Mouse (Mus musculus): ENCODE measurements around the gene Dscaml1. TPM values are rescaled to one million over a fixed set of nuclear protein-coding genes. Genes with fewer than 3 reads are reported as not detected.

Dscaml1 gene
- polyA plus RNA-seq, 1 experiment from 2014 or later, result 8.4 TPM

DNA sequence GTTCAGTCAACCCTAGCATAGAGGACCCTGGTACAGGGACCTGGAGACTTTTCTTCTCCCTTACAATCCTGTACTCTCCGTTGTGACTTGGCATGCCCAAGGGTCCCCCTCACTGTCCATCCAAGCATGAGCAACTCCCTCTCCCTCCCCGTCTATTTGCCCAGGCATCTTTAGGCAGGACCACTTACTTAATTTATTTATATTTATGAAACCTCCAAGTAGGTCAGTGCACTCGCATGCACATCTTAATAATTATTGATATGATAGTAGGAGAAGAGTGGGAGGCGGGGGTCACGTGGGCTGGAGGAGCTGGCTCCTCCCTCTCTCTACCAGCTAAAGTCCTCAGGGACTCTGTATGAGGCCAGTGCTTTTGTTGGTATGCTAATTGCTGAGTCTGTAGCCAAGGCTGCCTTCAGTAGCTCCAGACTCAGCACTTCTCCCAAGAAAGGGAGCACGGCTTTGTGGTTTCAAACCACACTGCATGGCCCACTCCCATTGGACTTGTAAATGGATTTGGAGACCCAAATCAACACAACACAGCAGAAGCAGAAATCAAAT is 199.5 kb downstream of the Dscaml1 start:
- H3K4me1 ChIP-seq (replicated peaks), result peaks cover 33% of the 10 kb centered on the region
- H3K27ac ChIP-seq, result peak overlapping the region; percentile 72
- no peaks in the 10 kb centered on the region for H3K27me3 ChIP-seq
- H3K4me2 ChIP-seq (replicated peaks), result no peak overlapping the region
- WGBS, result 29% methylated on average over 6 of the region's 6 CpGs
- H3K36me3 ChIP-seq, result no peaks in the 10 kb centered on the region
- H3K9ac ChIP-seq (replicated peaks), result no peak overlapping the region
- H3K4me3 ChIP-seq (replicated peaks), result no peak overlapping the region
- ATAC-seq, result peak; percentile 84
- no peaks in the 10 kb centered on the region for H3K9me3 ChIP-seq

DNA sequence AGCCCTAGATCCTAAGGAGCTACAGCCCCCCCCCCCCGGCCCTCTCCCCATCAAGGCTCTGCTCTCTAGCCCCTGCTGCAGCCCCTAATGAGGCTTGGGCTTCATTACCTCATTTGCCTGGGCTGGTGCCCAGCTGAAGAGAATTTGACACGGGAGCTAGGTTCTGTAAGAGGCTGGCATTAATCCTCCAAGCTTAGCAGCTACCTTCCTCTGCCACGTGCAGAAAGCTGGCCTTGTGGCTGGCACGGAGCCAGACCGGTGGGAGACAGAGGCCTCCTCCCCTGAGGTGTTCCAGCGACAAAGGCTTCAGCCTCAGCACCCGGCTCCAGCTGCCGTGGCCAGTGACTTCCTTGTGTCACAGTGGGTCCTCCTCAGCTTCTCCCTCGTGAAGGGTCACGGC is 206.1 kb downstream of the Dscaml1 start:
- Histone ChIP-seq H3K4me2 (replicated peaks) (no peak overlapping the region), H3K27ac (peak overlapping the region; percentile 84), H3K27me3 (no peaks in the 10 kb centered on the region), H3K4me3 (replicated peaks) (no peak overlapping the region), H3K36me3 (no peaks in the 10 kb centered on the region), H3K9ac (replicated peaks) (no peak overlapping the region), H3K9me3 (no peaks in the 10 kb centered on the region), H3K4me1 (replicated peaks) (peaks cover 36% of the 10 kb centered on the region)
- ATAC-seq, result peak; percentile 84
- WGBS, result 33% methylated on average over 10 of the region's 10 CpGs

DNA sequence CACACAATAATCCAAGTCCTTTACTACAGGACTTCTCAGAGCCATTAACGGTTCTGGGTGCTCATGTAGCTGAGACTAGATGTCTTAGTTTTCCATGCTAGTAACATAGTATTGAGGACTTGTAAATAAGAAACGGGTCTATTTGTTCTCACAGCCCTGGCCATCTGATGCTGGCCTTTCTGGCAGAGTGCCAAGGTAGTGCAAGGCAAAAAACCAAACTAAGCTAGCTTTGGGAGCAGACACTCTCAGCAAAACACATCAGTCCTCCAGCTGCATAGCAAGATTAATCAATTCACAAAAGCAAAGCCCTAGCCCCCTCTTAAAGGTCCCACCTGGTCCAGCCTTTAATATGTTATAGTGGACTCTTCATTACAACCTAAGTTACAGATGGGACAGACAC is 206.6 kb downstream of the Dscaml1 start:
- no peak for ATAC-seq
- H3K36me3 ChIP-seq, result no peaks in the 10 kb centered on the region
- no peak overlapping the region for H3K4me3 ChIP-seq (replicated peaks)
- no peaks in the 10 kb centered on the region for H3K9me3 ChIP-seq
- no peaks in the 10 kb centered on the region for H3K27me3 ChIP-seq
- H3K4me2 ChIP-seq (replicated peaks), result no peak overlapping the region
- H3K9ac ChIP-seq (replicated peaks), result no peak overlapping the region
- H3K27ac ChIP-seq, result peak overlapping the region; percentile 84
- peaks cover 34% of the 10 kb centered on the region for H3K4me1 ChIP-seq (replicated peaks)
- 38% methylated on average over 2 of the region's 2 CpGs for WGBS

DNA sequence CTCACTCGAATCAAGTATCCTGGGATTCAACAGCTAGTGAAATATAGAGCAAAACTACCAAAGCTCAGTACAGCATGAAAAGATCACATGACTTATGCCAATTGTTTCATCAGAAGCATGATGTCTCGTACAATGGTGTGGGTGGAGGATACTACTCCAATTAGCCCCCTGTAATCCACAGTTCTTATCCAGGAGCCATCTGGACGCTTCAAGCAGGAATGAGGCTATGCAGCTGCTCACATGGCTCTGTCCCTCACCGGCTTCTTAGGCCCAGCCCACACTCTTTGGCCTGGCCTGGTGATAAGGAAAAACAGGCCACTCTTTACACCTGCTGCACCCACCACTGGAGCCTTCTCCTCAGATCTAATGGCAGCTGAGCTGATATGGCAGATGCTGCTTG is 208.6 kb downstream of the Dscaml1 start:
- no peak overlapping the region for H3K4me3 ChIP-seq (replicated peaks)
- H3K27ac ChIP-seq, result peak overlapping the region; percentile 21; the same call in 1 of the 2 replicates

DNA sequence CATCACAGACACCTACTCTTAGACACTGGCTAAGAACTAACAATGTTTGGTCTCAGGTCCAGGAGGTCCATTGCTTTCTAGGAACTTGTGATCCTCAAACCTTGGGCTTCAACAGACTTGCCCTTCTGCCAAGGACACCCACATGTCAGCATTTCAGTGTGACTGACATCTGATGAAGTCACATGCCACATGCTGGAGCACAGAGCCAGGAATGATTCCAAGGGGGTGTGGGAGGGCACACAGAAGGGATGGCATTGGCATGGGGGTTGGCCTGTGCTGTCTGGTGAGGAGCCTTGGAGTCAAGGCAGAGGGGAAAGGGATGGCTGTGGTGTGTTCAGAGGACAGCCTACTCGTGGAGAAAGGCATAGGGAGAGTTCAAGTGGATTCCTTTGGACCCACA is 210.9 kb downstream of the Dscaml1 start:
- Histone ChIP-seq H3K9me3 (no peaks in the 10 kb centered on the region; the same call in 1 of the 2 replicates), H3K4me2 (replicated peaks) (no peak overlapping the region), H3K9ac (replicated peaks) (no peak overlapping the region), H3K4me1 (replicated peaks) (peaks cover 27% of the 10 kb centered on the region), H3K27ac (no peak overlapping the region), H3K4me3 (replicated peaks) (no peak overlapping the region), H3K27me3 (no peaks in the 10 kb centered on the region), H3K36me3 (no peaks in the 10 kb centered on the region)
- 67% methylated on average over 1 of the region's 1 CpGs for WGBS
- ATAC-seq, result no peak

More for the DNA sequence above, 208.6 kb downstream of the Dscaml1 start:
- ATAC-seq, result no peak
- Histone ChIP-seq H3K36me3 (no peaks in the 10 kb centered on the region), H3K4me1 (replicated peaks) (peaks cover 37% of the 10 kb centered on the region), H3K9ac (replicated peaks) (no peak overlapping the region), H3K4me2 (replicated peaks) (no peak overlapping the region), H3K9me3 (no peaks in the 10 kb centered on the region; the same call in 1 of the 2 replicates), H3K27me3 (no peaks in the 10 kb centered on the region)
- 67% methylated on average over 4 of the region's 4 CpGs for WGBS

DNA sequence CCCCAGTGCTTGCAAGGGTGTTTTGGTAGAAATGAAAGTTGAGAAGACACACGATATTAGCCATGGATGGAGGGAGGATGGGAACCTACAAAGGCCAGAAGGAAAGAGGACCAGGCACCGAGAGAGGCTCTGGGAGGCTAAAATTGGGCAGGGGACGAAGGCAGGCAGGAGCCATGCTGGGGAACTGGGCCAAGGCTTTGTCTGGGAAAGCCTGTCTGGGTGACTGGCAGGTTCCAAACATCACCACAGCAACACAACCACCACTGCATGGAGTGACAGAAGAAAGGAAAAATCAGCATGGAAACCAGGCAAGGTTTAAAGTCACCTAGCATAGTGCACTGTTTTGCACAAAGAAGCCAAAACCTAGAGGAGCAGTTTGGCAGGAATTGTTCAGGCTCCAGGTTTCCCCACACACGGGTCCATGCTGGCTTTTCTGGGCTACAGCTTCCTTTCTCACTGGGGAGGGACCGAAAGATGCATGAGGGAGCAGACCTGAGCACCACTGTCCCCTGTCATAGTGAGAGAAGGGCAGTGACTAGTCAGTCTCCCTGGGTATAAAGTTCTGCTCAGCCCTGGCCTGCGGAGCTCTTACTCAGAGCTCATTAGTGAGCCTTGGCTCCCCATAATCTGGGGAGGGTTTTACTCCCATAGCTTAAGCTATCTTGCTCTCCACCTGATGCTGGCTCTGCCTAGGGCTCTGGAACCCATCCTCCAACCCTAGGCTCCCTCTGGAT is 211.9 kb downstream of the Dscaml1 start:
- Histone ChIP-seq H3K9ac (replicated peaks) (no peak overlapping the region), H3K27ac (0 out of 2 replicates have a peak overlapping the region, but pooled peaks have one; percentile 11), H3K9me3 (no peaks in the 10 kb centered on the region; the same call in 1 of the 2 replicates), H3K36me3 (no peaks in the 10 kb centered on the region), H3K4me1 (replicated peaks) (peaks cover 17% of the 10 kb centered on the region), H3K4me2 (replicated peaks) (no peak overlapping the region), H3K4me3 (replicated peaks) (no peak overlapping the region), H3K27me3 (no peaks in the 10 kb centered on the region)
- ATAC-seq, result 0 out of 2 replicates have a peak, but pooled peaks have one; percentile 30
- WGBS, result 57% methylated on average over 6 of the region's 6 CpGs

DNA sequence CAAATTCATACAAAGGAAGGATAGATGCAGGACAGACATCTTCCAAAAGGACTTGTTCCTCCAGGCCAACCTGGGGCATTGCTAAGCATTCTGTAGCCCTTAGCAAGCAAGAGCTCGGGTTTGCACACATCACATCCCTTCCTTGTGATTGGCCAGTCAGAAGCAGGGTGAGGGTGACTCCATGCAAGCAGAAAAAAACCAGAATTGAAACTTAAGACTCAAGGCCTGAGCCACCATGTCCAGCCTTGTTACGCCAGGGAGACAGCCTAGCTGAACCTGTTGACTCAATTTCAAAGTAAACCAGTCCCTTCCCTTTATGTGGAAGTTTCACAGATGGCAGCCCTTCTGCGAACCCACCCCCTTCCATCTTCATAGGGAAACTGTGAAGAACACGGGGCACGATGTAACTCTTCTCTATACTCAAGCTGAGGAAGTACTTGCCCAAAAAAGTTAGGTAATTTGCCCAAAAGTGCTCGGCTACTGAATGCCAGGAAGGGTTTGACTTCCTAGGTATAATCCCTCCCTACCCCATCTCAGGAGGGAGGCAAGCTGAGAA is 218.5 kb downstream of the Dscaml1 start:
- no peaks in the 10 kb centered on the region for H3K9me3 ChIP-seq
- H3K36me3 ChIP-seq, result no peaks in the 10 kb centered on the region
- WGBS, result 67% methylated on average over 6 of the region's 6 CpGs
- peaks cover 7% of the 10 kb centered on the region; the same call in 1 of the 2 replicates for H3K27me3 ChIP-seq
- H3K4me3 ChIP-seq (replicated peaks), result no peak overlapping the region
- no peak overlapping the region for H3K4me2 ChIP-seq (replicated peaks)
- H3K27ac ChIP-seq, result peak overlapping the region; percentile 70
- peaks cover 25% of the 10 kb centered on the region for H3K4me1 ChIP-seq (replicated peaks)
- ATAC-seq, result no peak
- H3K9ac ChIP-seq (replicated peaks), result no peak overlapping the region

DNA sequence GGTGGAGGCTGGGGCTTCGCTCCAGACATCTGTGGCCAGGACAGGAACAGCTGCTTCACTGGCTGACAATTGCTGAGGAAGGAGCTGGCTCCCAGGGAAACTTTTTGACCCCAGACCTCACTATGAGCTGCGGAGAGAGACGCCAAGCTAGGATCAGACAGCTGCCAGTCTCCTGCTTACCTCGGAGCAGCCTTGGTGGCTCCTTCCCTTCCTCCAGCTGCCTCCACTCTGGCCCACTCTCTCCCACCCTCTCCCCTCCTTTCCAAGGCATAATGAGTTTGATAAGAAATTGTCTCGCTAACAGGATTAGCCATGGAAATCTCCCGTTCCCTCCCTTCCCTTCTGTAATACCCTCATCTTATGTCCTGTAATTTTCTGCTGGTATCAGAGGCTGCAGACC is 219.1 kb downstream of the Dscaml1 start:
- H3K9me3 ChIP-seq, result no peaks in the 10 kb centered on the region
- peak; percentile 82 for ATAC-seq
- H3K27me3 ChIP-seq, result peaks cover 7% of the 10 kb centered on the region; the same call in 1 of the 2 replicates
- H3K9ac ChIP-seq (replicated peaks), result no peak overlapping the region
- WGBS, result 11% methylated on average over 6 of the region's 6 CpGs
- H3K4me1 ChIP-seq (replicated peaks), result peaks cover 28% of the 10 kb centered on the region
- H3K36me3 ChIP-seq, result no peaks in the 10 kb centered on the region
- H3K4me3 ChIP-seq (replicated peaks), result no peak overlapping the region
- H3K4me2 ChIP-seq (replicated peaks), result no peak overlapping the region
- H3K27ac ChIP-seq, result peak overlapping the region; percentile 70

DNA sequence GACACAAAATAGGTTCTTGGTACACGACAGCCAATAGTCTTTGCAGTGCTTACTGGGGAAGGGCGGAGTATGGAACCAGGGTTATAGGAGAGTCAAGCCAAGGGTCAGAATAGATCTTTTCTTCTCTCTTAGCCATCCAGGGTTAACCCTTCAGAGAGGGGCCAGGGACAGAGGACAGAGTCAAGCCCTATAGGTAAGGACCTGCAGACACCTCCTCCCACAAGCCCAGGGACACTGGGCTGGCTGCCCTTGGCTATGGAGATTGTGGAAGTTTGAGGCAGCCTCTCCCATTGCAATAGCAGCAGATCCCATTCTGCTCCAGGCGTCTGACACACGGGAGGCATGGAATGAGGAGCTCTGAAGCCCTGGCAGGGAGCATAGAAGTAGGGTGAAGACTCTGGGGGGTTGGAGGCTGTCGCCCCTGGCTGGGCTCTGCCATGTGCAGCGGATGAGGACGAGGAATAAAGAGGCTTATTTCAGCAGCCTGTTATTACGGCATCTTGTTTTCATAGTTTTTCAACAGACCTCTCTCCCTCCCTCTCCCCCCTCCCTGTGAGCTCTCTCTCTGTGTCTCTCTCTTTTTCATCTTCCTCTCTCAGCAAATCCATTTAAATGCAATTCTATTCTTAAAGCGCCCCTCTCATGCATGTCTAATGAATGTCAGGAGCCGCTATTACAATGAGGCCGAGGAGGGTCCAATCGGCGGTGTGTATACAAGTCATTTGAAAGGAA is 224.8 kb downstream of the Dscaml1 start:
- Histone ChIP-seq H3K9ac (replicated peaks) (0 out of 2 replicates have a peak overlapping the region, but pooled peaks have one; percentile 21), H3K4me3 (replicated peaks) (no peak overlapping the region), H3K27ac (peak overlapping the region; percentile 90), H3K4me1 (replicated peaks) (peaks cover 55% of the 10 kb centered on the region), H3K36me3 (no peaks in the 10 kb centered on the region), H3K9me3 (no peaks in the 10 kb centered on the region), H3K27me3 (peaks cover 7% of the 10 kb centered on the region; the same call in 1 of the 2 replicates), H3K4me2 (replicated peaks) (peak overlapping the region; percentile 21)
- 16% methylated on average over 13 of the region's 13 CpGs for WGBS
- peak; percentile 82 for ATAC-seq

DNA sequence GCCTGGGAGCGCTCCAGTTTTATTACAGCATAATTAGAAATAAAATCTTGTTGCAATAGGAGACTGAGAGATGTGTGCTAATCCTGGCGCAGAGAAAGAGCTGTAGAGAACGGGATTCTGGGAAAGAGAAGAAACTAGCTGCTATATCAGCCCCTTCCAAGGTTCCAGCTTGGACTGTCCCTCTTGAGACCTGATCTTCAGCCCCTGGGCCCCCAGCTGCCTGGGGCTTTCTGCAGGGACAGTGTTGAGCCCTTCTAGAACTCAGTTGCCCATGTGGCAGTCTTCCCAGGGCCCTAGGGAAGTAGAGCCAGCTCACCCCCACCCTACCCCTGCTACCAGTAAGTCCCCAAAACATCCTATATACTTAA is 225.4 kb downstream of the Dscaml1 start:
- Histone ChIP-seq H3K9me3 (no peaks in the 10 kb centered on the region), H3K27me3 (peaks cover 7% of the 10 kb centered on the region; the same call in 1 of the 2 replicates), H3K4me1 (replicated peaks) (peaks cover 59% of the 10 kb centered on the region), H3K4me2 (replicated peaks) (peak overlapping the region; percentile 21), H3K27ac (peak overlapping the region; percentile 90), H3K9ac (replicated peaks) (no peak overlapping the region), H3K36me3 (no peaks in the 10 kb centered on the region), H3K4me3 (replicated peaks) (no peak overlapping the region)
- WGBS, result 11% methylated on average over 3 of the region's 3 CpGs
- ATAC-seq, result peak; percentile 52

DNA sequence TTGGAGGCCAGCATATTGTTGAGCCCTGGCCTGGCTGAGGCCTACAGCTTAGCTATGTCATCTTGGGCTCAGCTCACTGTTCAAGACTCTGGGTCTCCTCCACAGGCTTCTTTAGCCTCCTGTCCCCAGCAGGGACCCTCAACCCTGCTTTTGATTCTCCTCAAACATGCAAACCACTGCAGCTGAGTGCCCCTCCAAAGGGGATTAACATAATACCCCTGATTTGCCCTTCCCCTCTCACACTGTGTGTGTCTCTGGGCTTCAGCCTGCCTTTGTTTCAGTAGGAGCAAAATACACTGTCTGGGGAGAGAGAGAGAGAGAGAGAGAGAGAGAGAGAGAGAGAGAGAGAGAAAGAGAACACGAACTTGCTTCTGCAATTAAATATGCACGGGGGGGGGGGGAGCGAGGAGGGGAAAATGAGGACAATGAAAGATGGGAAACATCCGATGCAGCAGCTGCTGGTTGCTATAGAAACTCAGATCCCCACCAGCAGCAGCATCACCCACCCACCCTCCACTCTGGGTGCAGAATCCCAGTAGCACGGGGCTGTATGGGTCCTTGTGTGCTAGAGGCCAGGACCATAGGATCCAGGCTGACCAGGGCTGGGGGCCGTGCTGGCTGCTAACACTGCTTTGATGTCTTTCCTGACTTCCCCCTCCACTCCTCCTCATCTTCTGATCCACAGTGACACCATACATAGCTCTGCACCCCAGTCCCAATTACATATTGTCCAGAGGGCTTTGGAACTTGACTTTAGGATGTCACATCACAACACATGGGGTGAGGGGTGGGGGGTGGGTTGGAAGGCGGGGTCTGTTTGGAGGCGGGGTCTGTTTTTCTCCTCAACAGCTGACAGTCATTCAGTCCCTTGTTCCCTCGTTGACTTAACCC is 231.0 kb downstream of the Dscaml1 start:
- peak; percentile 93 for ATAC-seq
- WGBS, result 3% methylated on average over 9 of the region's 9 CpGs
- H3K4me3 ChIP-seq (replicated peaks), result no peak overlapping the region
- peaks cover 62% of the 10 kb centered on the region for H3K4me1 ChIP-seq (replicated peaks)
- H3K27me3 ChIP-seq, result no peaks in the 10 kb centered on the region
- no peaks in the 10 kb centered on the region for H3K9me3 ChIP-seq
- peak overlapping the region; percentile 96 for H3K27ac ChIP-seq
- H3K4me2 ChIP-seq (replicated peaks), result peak overlapping the region; percentile 17; the same call in 1 of the 2 replicates
- peak overlapping the region; percentile 55 for H3K9ac ChIP-seq (replicated peaks)
- no peaks in the 10 kb centered on the region for H3K36me3 ChIP-seq

Measured in midbrain, embryonic 13.5 days (tissue).